Mouse (Mus musculus) kidney, embryonic 14.5 days (tissue): ENCODE results near the gene Rspry1. TPM values are rescaled to one million over a fixed set of nuclear protein-coding genes. Genes with fewer than 3 reads are reported as not detected.

Source experiments
- ATAC-seq: fragments of 200-750 bp; cut with Nextera tagmentation; 2 replicates; pipeline ENCODE4 v1.8.0; 2017; ENCODE audit warnings: moderate number of reproducible peaks, mild to moderate bottlenecking, moderate TSS enrichment, moderate library complexity; ENCODE audit not compliant: low FRiP score, low TSS enrichment
- H3K27ac ChIP-seq: fragments of 300-500 bp; sonication (generic); 2 replicates; pipeline ENCODE4 v1.5.1; 2014; ENCODE audit warnings: low read depth, mild to moderate bottlenecking, low read length, moderate library complexity, mixed read lengths
- H3K27me3 ChIP-seq: fragments of 300-500 bp; sonication (generic); 2 replicates; pipeline ENCODE4 v1.6.1; 2014; ENCODE audit warnings: mild to moderate bottlenecking, low read length; ENCODE audit not compliant: control insufficient read depth, insufficient read depth
- H3K36me3 ChIP-seq: fragments of 300-500 bp; sonication (generic); 2 replicates; pipeline ENCODE4 v1.6.1; 2014; ENCODE audit warnings: low read length, mixed read lengths; ENCODE audit not compliant: control insufficient read depth, insufficient read depth
- H3K4me1 ChIP-seq: fragments of 300-500 bp; sonication (generic); 2 replicates; pipeline ENCODE4 v1.6.1; 2014; ENCODE audit warnings: low read length, mixed read lengths; ENCODE audit not compliant: control insufficient read depth, insufficient read depth
- H3K4me2 ChIP-seq: fragments of 300-500 bp; sonication (generic); replicated peaks from 2 replicates; pipeline ENCODE4 v1.6.1; 2014; ENCODE audit warnings: low read depth, mild to moderate bottlenecking, low read length
- H3K4me3 ChIP-seq: fragments of 300-500 bp; sonication (generic); 2 replicates; pipeline ENCODE4 v1.5.1; 2014; ENCODE audit warnings: mild to moderate bottlenecking, low read length
- H3K9ac ChIP-seq: fragments of 300-500 bp; sonication (generic); 2 replicates; pipeline ENCODE4 v1.6.1; 2014; ENCODE audit warnings: low read depth, mild to moderate bottlenecking, low read length, moderate library complexity
- H3K9me3 ChIP-seq: fragments of 300-500 bp; sonication (generic); 2 replicates; pipeline ENCODE4 v1.6.1; 2016; ENCODE audit warnings: low read length; ENCODE audit not compliant: control insufficient read depth
- WGBS: fragments of 180-500 bp; shearing (Covaris S2); extraction: QIAGEN DNeasy Blood & Tissue Kit; methylation state at CpG from one replicate; pipeline ENCODE4 v1.1.7; 2014; 5-methylcytosine and 5-hydroxymethylcytosine counted together
- polyA plus RNA-seq: library from polyadenylated mRNA; unstranded; fragments of >200 nt; fragmentation: Nextera tagmentation; extraction: Ambion mirVana; gene quantifications from 2 replicates; pipeline ENCODE4 v1.2.1, GENCODE M21; 2014

The Rspry1 gene
- polyA plus RNA-seq, 1 experiment from 2014 or later, result 37.3 TPM

DNA sequence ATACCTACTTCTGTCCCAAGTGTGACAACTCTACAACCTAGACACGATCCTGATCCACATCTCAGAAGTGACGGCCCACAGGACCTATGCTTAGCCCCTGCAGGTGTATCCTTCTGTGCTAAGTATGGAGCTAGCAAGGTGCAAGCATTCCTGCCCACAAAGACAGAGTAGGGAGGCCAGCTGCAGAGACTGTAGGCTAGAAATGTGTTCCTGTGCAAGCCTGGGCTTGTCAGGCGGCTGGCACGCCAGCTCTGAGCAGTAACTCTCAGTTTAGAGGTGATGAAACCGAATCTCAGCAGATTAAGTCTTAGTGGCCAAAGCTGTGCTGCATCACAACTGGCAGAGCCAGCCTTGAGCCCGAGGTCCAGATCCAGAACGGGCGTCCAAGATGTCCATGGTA lies 33.6 kb upstream of the Rspry1 start:
- Histone ChIP-seq H3K27me3 (no peaks in the 10 kb centered on the region), H3K27ac (no peak overlapping the region), H3K9ac (no peak overlapping the region), H3K9me3 (no peaks in the 10 kb centered on the region), H3K36me3 (peaks cover 3% of the 10 kb centered on the region; the same call in 1 of the 2 replicates), H3K4me2 (no peak overlapping the region), H3K4me3 (no peak overlapping the region), H3K4me1 (peaks cover 4% of the 10 kb centered on the region; the same call in 1 of the 2 replicates)
- no peak for ATAC-seq
- 93% methylated on average over 8 of the region's 8 CpGs for WGBS

DNA sequence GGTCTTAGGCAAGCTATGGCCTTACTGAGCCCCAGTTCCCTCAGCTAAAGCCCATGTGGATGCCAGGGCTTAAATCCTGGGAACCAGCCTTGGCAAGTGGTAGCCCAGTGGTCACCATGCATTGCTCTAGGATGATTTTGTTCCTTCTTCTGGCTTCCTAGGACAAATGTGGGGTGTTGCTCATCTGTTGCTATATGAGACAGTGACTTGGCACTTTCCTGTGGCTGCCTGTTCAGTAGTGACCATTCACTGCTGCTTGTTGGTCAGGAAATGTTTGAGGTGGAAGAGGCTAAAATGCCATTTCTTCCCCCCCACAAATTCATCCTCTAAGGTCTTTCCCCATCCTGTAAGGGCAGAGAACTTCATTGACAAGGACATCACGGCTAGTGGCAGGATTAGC lies 32.3 kb upstream of the Rspry1 start:
- Histone ChIP-seq H3K27me3 (no peaks in the 10 kb centered on the region), H3K9me3 (no peaks in the 10 kb centered on the region), H3K4me3 (no peak overlapping the region), H3K4me2 (no peak overlapping the region), H3K27ac (no peak overlapping the region), H3K9ac (no peak overlapping the region), H3K4me1 (peaks cover 4% of the 10 kb centered on the region; the same call in 1 of the 2 replicates), H3K36me3 (peaks cover 16% of the 10 kb centered on the region)
- WGBS, result 87% methylated on average over 1 of the region's 1 CpGs
- ATAC-seq, result no peak

DNA sequence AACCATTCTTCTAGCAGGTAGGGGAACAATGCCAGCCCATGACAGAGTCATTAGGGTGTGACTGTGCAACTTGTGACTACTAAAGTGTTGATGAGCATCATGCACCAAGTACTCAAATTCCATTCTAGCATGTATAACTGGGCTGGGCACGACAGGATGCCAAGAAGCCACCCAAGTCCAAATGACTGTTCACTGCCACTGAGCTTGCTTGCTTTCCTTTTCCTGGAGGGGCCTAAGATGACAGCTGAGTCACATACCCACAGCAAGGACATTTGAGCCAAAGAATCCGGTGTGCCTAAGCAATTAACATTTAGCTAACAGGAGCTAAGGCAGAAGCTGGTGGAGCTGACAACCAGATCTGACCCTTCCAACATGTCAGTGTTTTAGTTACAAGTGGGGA lies 29.8 kb upstream of the Rspry1 start:
- no peak overlapping the region for H3K4me2 ChIP-seq
- no peaks in the 10 kb centered on the region for H3K27me3 ChIP-seq

DNA sequence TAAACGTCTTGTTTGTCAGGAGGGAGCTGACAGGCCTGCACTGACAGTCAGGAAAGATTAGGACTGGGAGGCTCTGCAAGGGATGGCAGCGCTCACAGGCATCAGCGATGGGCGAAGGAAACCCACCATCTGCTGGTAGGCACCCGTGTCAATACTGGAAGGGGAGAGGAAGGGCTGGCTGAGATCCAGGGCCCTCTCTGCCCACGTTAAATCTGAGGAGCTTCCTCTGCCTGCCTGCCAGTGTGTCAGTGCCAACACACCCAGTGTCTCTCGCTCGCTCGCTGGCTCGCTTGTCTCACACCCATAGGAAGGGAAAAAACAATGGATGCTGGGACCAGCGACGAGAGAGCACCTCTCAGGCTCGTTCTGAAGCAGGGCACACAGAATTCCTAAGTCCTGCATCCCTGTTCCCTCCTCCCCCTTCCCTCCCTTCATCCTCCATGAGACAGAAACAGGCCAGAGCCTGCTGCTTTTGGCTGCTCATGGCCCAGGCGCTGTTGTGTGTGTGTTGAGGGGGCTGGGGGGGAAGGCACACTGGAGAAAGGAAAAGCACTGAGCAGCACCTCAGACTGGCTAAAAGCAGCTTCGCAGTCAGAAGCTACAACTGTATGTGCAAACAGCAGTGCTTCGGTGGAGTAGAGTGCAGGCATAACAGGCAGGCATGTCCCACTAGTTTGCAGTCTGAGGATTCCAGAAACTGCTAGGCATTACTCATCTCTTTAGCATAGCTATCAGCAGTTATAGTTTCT lies 27.4 kb upstream of the Rspry1 start:
- Histone ChIP-seq H3K4me2 (no peak overlapping the region), H3K4me3 (no peak overlapping the region), H3K27ac (no peak overlapping the region), H3K27me3 (no peaks in the 10 kb centered on the region), H3K36me3 (peaks cover 64% of the 10 kb centered on the region), H3K4me1 (no peaks in the 10 kb centered on the region), H3K9ac (no peak overlapping the region), H3K9me3 (no peaks in the 10 kb centered on the region)
- WGBS, result 92% methylated on average over 16 of the region's 16 CpGs
- no peak for ATAC-seq

More for the DNA sequence above, 29.8 kb upstream of the Rspry1 start:
- H3K4me3 ChIP-seq, result no peak overlapping the region
- peaks cover under 1% of the 10 kb centered on the region; the same call in 1 of the 2 replicates for H3K4me1 ChIP-seq
- no peak for ATAC-seq
- H3K9me3 ChIP-seq, result no peaks in the 10 kb centered on the region
- no peak overlapping the region for H3K27ac ChIP-seq
- WGBS, result 65% methylated on average over 2 of the region's 2 CpGs
- peaks cover 39% of the 10 kb centered on the region for H3K36me3 ChIP-seq
- no peak overlapping the region for H3K9ac ChIP-seq

DNA sequence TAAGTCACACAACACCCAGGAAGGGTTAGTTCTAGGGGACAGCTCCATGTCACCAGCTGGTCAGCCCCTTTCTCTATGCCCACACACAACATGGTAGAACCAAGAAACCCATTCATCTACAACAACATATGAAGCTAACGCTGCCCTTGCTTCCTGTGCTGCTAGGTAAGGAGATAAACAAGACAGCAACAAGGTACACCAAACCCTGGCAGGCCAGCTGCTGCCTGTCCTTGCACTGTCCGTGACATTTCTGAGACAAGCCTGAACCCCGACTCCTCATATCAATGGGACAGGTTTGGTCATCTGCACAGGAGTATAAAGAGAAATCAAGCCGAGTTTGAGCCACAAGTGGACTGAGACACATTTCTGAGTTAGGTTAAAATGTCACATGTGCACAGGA lies 26.6 kb upstream of the Rspry1 start:
- Histone ChIP-seq H3K9ac (no peak overlapping the region), H3K27me3 (no peaks in the 10 kb centered on the region), H3K9me3 (no peaks in the 10 kb centered on the region), H3K27ac (no peak overlapping the region), H3K4me2 (no peak overlapping the region), H3K36me3 (peaks cover 70% of the 10 kb centered on the region), H3K4me3 (no peak overlapping the region), H3K4me1 (no peaks in the 10 kb centered on the region)
- WGBS, result 94% methylated on average over 4 of the region's 4 CpGs
- ATAC-seq, result no peak

DNA sequence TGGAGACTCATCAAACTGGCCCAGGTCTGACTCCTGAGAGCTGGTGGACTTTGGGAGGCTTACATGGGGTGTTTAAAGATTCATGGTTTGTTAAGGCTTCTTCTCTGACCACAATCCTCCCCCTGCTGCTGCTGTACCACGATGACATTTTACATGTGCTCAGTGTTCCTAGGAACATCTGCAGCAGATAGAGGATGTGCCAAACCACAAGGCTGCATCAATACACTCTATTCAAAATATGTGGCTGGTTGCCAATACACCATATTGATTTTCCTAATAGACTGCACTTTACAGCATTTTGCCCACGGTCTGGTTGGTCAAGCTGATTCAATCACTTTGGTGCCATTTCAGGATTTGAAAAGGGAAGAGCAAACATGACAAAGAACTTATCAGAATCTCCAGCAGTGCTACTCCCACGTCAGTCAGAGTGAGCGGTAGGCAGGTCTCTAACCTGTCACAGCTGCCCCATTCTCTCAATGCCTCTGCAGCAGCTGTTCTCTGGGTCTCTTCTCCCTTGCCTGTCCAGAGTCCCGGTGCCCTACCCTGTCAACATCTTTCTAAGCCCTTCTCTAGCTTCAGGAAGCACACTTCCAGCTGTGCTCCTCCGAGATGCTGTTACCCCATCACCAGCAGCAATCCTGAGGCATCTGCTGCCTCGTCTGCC lies 19.8 kb upstream of the Rspry1 start:
- WGBS, result 91% methylated on average over 7 of the region's 7 CpGs
- no peak overlapping the region for H3K4me3 ChIP-seq
- no peaks in the 10 kb centered on the region for H3K4me1 ChIP-seq

DNA sequence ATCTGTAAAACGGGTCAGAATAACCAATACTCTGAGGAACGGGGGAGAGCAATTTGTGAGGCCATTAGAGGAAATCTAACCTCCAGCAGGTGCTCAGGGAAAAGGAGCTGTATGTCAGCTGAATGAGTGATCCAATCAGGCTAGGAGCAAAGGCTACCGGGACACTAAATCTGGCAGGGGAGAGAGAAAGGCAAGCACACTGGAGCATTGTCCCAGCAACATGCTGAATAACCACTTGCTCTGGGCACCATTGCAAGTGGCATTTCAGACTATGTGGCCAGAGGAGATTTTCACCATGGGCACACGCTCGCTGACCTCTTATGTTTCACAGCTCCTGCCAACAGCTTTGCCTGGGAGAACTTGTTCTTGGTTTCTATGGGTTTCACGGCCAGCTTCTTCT lies 19.2 kb upstream of the Rspry1 start:
- no peak for ATAC-seq
- Histone ChIP-seq H3K27me3 (no peaks in the 10 kb centered on the region), H3K9ac (no peak overlapping the region), H3K9me3 (no peaks in the 10 kb centered on the region), H3K27ac (no peak overlapping the region), H3K36me3 (peaks cover 92% of the 10 kb centered on the region), H3K4me1 (no peaks in the 10 kb centered on the region), H3K4me2 (no peak overlapping the region), H3K4me3 (no peak overlapping the region)
- WGBS, result 92% methylated on average over 6 of the region's 6 CpGs

More for the DNA sequence above, 19.8 kb upstream of the Rspry1 start:
- Histone ChIP-seq H3K27ac (no peak overlapping the region), H3K9ac (no peak overlapping the region), H3K36me3 (peaks cover 92% of the 10 kb centered on the region), H3K27me3 (no peaks in the 10 kb centered on the region), H3K4me2 (no peak overlapping the region), H3K9me3 (no peaks in the 10 kb centered on the region)
- no peak for ATAC-seq

DNA sequence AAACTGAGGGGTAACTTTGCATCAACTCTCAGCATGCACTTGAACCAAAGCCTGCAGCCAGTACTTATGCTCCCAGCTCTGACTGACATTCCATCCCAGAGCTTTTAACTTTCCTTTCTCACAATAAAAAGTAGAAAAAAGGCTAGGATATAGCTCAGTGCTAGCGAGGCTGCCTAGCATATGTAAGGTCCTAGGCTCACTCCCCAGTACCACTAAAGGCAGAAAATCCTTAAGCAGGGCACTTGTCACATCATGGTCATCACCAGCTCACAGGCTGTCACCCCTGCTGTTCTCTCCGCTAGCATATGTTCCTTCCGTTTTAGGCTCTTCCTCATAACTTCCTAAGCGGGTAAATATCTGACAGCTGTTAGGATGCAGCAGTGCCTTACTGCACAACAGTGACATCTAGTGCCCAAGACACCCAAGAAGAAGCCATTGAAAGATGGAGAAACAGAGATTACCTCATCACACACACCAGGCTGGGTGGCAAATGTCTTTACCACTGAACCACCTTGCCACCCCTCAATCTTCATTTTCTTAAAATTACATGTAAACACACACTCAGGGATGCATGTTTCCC lies 17.4 kb upstream of the Rspry1 start:
- Histone ChIP-seq H3K36me3 (peaks cover 89% of the 10 kb centered on the region), H3K9ac (no peak overlapping the region), H3K4me1 (no peaks in the 10 kb centered on the region), H3K4me3 (no peak overlapping the region), H3K9me3 (no peaks in the 10 kb centered on the region), H3K4me2 (no peak overlapping the region), H3K27me3 (no peaks in the 10 kb centered on the region), H3K27ac (no peak overlapping the region)
- no peak for ATAC-seq
- 56% methylated on average over 4 of the region's 4 CpGs for WGBS

DNA sequence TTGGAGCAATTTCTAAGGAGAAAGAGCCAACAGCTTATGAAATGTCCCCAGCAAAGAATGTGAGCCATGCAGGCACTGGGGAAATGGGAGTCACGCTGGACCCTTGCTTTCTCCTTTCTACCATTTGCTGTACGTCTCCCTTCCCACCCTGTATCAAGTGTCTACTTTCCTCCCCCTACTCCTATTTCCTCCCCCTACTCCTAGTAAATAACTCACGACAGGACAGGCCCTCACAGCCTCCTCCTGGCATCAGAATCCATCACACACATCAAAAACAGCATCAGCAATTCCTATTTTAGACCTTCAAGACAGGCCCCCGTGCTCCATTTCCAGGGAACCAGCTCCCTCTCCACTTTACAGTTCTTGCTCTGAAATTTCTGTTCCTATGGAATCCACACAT lies 10.0 kb upstream of the Rspry1 start:
- H3K4me2 ChIP-seq, result no peak overlapping the region
- H3K9me3 ChIP-seq, result no peaks in the 10 kb centered on the region
- H3K4me1 ChIP-seq, result no peaks in the 10 kb centered on the region
- no peak overlapping the region for H3K9ac ChIP-seq
- peak; percentile 56; the same call in 1 of the 2 replicates for ATAC-seq
- peak overlapping the region; percentile 55; the same call in 1 of the 2 replicates for H3K27ac ChIP-seq
- 27% methylated on average over 4 of the region's 4 CpGs for WGBS
- no peak overlapping the region for H3K4me3 ChIP-seq
- H3K27me3 ChIP-seq, result no peaks in the 10 kb centered on the region
- peaks cover 24% of the 10 kb centered on the region; the same call in 1 of the 2 replicates for H3K36me3 ChIP-seq
